Mouse (Mus musculus): Measurements from ENCODE around the gene Gm20388. TPM values are rescaled to one million over a fixed set of nuclear protein-coding genes. Genes with fewer than 3 reads are reported as not detected.

The Gm20388 gene
- total RNA-seq, 2 experiments from 2014 or later, result 18.5 to 23.8 TPM

GRCm38 (mm10) chr8:122988955-122989354 lies 3078.3 kb downstream of the Gm20388 start:
- 0 out of 2 replicates have a peak, but pooled peaks have one; percentile 12 for ATAC-seq (replicated peaks; ENCODE audit: poor library complexity, severe bottlenecking)

- no peak for ATAC-seq (replicated peaks; ENCODE audit: poor library complexity, severe bottlenecking)
Measured at GRCm38 (mm10) chr8:122989976-122990375, 3079.3 kb downstream of the Gm20388 start.

- no peak for ATAC-seq (replicated peaks; ENCODE audit: poor library complexity, severe bottlenecking)
Measured at GRCm38 (mm10) chr8:122991368-122991767, 3080.7 kb downstream of the Gm20388 start.

GRCm38 (mm10) chr8:122992296-122992695 lies 3081.7 kb downstream of the Gm20388 start:
- ATAC-seq (replicated peaks; ENCODE audit: poor library complexity, severe bottlenecking), result no peak

GRCm38 (mm10) chr8:122993031-122993430 lies 3082.4 kb downstream of the Gm20388 start:
- ATAC-seq (replicated peaks; ENCODE audit: poor library complexity, severe bottlenecking), result peak; percentile 73

- ATAC-seq (replicated peaks; ENCODE audit: poor library complexity, severe bottlenecking), result no peak
Measured at GRCm38 (mm10) chr8:122993740-122994139, 3083.1 kb downstream of the Gm20388 start.

- ATAC-seq (replicated peaks; ENCODE audit: poor library complexity, severe bottlenecking), result no peak
Measured at GRCm38 (mm10) chr8:122997963-122998362, 3087.3 kb downstream of the Gm20388 start.

- ATAC-seq (replicated peaks; ENCODE audit: poor library complexity, severe bottlenecking), result peak; percentile 76
Measured at GRCm38 (mm10) chr8:123000311-123000710, 3089.7 kb downstream of the Gm20388 start.

- no peak for ATAC-seq (replicated peaks; ENCODE audit: poor library complexity, severe bottlenecking)
Measured at GRCm38 (mm10) chr8:123004033-123004922, 3093.6 kb downstream of the Gm20388 start.

- no peak for ATAC-seq (replicated peaks; ENCODE audit: poor library complexity, severe bottlenecking)
Measured at GRCm38 (mm10) chr8:123005328-123005727, 3094.7 kb downstream of the Gm20388 start.

- ATAC-seq (replicated peaks; ENCODE audit: poor library complexity, severe bottlenecking), result no peak
Measured at GRCm38 (mm10) chr8:123005805-123006204, 3095.2 kb downstream of the Gm20388 start.

- ATAC-seq (replicated peaks; ENCODE audit: poor library complexity, severe bottlenecking), result no peak
Measured at GRCm38 (mm10) chr8:123011321-123011720, 3100.7 kb downstream of the Gm20388 start.

- no peak for ATAC-seq (replicated peaks; ENCODE audit: poor library complexity, severe bottlenecking)
Measured at GRCm38 (mm10) chr8:123014429-123014828, 3103.8 kb downstream of the Gm20388 start.

GRCm38 (mm10) chr8:123015074-123015473 lies 3104.4 kb downstream of the Gm20388 start:
- peak; percentile 43 for ATAC-seq (replicated peaks; ENCODE audit: poor library complexity, severe bottlenecking)

- ATAC-seq (replicated peaks; ENCODE audit: poor library complexity, severe bottlenecking), result no peak
Measured at GRCm38 (mm10) chr8:123017143-123017542, 3106.5 kb downstream of the Gm20388 start.

GRCm38 (mm10) chr8:123018484-123019164 lies 3108.0 kb downstream of the Gm20388 start:
- peak; percentile 72 for ATAC-seq (replicated peaks; ENCODE audit: poor library complexity, severe bottlenecking)

- no peak for ATAC-seq (replicated peaks; ENCODE audit: poor library complexity, severe bottlenecking)
Measured at GRCm38 (mm10) chr8:123020084-123020483, 3109.4 kb downstream of the Gm20388 start.

GRCm38 (mm10) chr8:123020859-123021258 lies 3110.2 kb downstream of the Gm20388 start:
- ATAC-seq (replicated peaks; ENCODE audit: poor library complexity, severe bottlenecking), result no peak

GRCm38 (mm10) chr8:123021259-123021658 lies 3110.6 kb downstream of the Gm20388 start:
- ATAC-seq (replicated peaks; ENCODE audit: poor library complexity, severe bottlenecking), result peak; percentile 62

- no peak for ATAC-seq (replicated peaks; ENCODE audit: poor library complexity, severe bottlenecking)
Measured at GRCm38 (mm10) chr8:123022727-123023126, 3112.1 kb downstream of the Gm20388 start.

GRCm38 (mm10) chr8:123024226-123024625 lies 3113.6 kb downstream of the Gm20388 start:
- ATAC-seq (replicated peaks; ENCODE audit: poor library complexity, severe bottlenecking), result peak; percentile 34; the same call in 1 of the 2 replicates
